ENCODE assay signal across 21 mouse cellular contexts in genomic region chr7:70069662-70070061, GRCm38 (mm10).
DNase-seq lines count a peak whose midpoint lies in the region; ATAC-seq and TF ChIP-seq lines count a peak whose summit lies in the region.
"Had no signal": no experiment of that assay in that cellular context is flagged by ENCODE, and none has a peak within 500 bp of the region (broad histone marks: within the 10 kb centered on the region; RNA-seq: fewer than 3 reads in every experiment).

No protein-coding gene starts in this region.

- no peak overlapping the region for H3K9ac ChIP-seq in midbrain, embryonic 11.5 days (ENCODE audit: low read length)
- no peak overlapping the region for H3K9ac ChIP-seq in midbrain, embryonic 16.5 days (ENCODE audit: low read depth, low read length)
- H3K9ac ChIP-seq in midbrain, postnatal 0 days (replicated peaks; ENCODE audit: low read length, poor library complexity, severe bottlenecking) = no peak overlapping the region
- H3K9ac ChIP-seq: limb, embryonic 15.5 days; liver, embryonic 15.5 days had no signal

- no peak overlapping the region for H3K27ac ChIP-seq in midbrain, embryonic 11.5 days (ENCODE audit: low read depth, low read length)
- no peak overlapping the region for H3K27ac ChIP-seq in midbrain, embryonic 16.5 days (ENCODE audit: low read length)
- H3K27ac ChIP-seq in midbrain, postnatal 0 days (ENCODE audit: low read depth, low read length) = no peak overlapping the region
- H3K27ac ChIP-seq: layer of hippocampus, adult 2 months; limb, embryonic 15.5 days; liver, embryonic 15.5 days had no signal

- no peak for TF ChIP-seq CTCF in midbrain, postnatal 0 days (IDR thresholded peaks at IDR 0.05)

- no peak overlapping the region for H3K4me2 ChIP-seq in midbrain, embryonic 11.5 days
- H3K4me2 ChIP-seq in midbrain, embryonic 16.5 days (ENCODE audit: low read length) = no peak overlapping the region
- H3K4me2 ChIP-seq in midbrain, postnatal 0 days (ENCODE audit: low read depth, low read length, poor library complexity, severe bottlenecking) = no peak overlapping the region
- H3K4me2 ChIP-seq: limb, embryonic 15.5 days; liver, embryonic 15.5 days had no signal

- H3K27me3 ChIP-seq in midbrain, embryonic 11.5 days (ENCODE audit: control insufficient read depth, insufficient read depth, low read length) = no peaks in the 10 kb centered on the region
- H3K27me3 ChIP-seq in midbrain, embryonic 16.5 days (ENCODE audit: control insufficient read depth, insufficient read depth, low read depth, low read length) = no peaks in the 10 kb centered on the region
- H3K27me3 ChIP-seq in midbrain, postnatal 0 days (ENCODE audit: insufficient read depth, low read length) = no peaks in the 10 kb centered on the region
- H3K27me3 ChIP-seq: limb, embryonic 15.5 days; liver, embryonic 15.5 days; Patski had no signal

- H3K36me3 ChIP-seq in midbrain, embryonic 11.5 days (ENCODE audit: control insufficient read depth, insufficient read depth, low read length) = no peaks in the 10 kb centered on the region
- no peaks in the 10 kb centered on the region for H3K36me3 ChIP-seq in midbrain, embryonic 16.5 days (ENCODE audit: control insufficient read depth, insufficient read depth, low read length)
- H3K36me3 ChIP-seq in midbrain, postnatal 0 days (ENCODE audit: insufficient read depth, low read length) = no peaks in the 10 kb centered on the region
- H3K36me3 ChIP-seq: limb, embryonic 15.5 days; liver, embryonic 15.5 days had no signal

- ATAC-seq in midbrain, embryonic 11.5 days (ENCODE audit: low FRiP score) = no peak
- ATAC-seq in midbrain, embryonic 16.5 days = no peak
- ATAC-seq in midbrain, postnatal 0 days (ENCODE audit: low FRiP score) = no peak
- ATAC-seq: CD4-positive, CD25-positive, alpha-beta regulatory T cell, adult 4 months; Patski had no signal

- peak; percentile 25 for DNase-seq in adrenal gland, postnatal 10 days
- no peak for DNase-seq in adrenal gland, postnatal 36 days
- DNase-seq in heart, postnatal 10 days = peak; percentile 29 to 35
- DNase-seq in heart, adult 18-20 months = no peak
- peak; percentile 81 for DNase-seq in midbrain, embryonic 11.5 days (ENCODE audit: low spot score, missing footprints)
- peak; percentile 6 for DNase-seq in midbrain, postnatal 0 days (ENCODE audit: low spot score)
- no peak for DNase-seq in gastrocnemius, adult 18-20 months (ENCODE audit: low spot score)
- DNase-seq: adrenal gland, postnatal 25 days; cerebellum, adult 2 months; gastrocnemius, postnatal 25 days; kidney, adult 2 months; kidney, postnatal 14 days; layer of hippocampus, postnatal 36 days; right cerebral cortex, adult 18-20 months; thymus, postnatal 14 days had no signal

- no peaks in the 10 kb centered on the region for H3K9me3 ChIP-seq in midbrain, embryonic 11.5 days (ENCODE audit: control insufficient read depth, low read length)
- no peaks in the 10 kb centered on the region for H3K9me3 ChIP-seq in midbrain, embryonic 16.5 days (replicated peaks; ENCODE audit: control insufficient read depth, low read length, poor library complexity, severe bottlenecking)
- no peaks in the 10 kb centered on the region for H3K9me3 ChIP-seq in midbrain, postnatal 0 days (ENCODE audit: low read length)
- H3K9me3 ChIP-seq: limb, embryonic 15.5 days; liver, embryonic 15.5 days had no signal

- 47% methylated on average over 1 of the region's 1 CpGs for WGBS in midbrain, embryonic 11.5 days
- WGBS in midbrain, embryonic 16.5 days = 33% methylated on average over 1 of the region's 1 CpGs
- 33% methylated on average over 1 of the region's 1 CpGs for WGBS in midbrain, postnatal 0 days

- H3K4me3 ChIP-seq in midbrain, embryonic 11.5 days (ENCODE audit: low read depth, low read length) = no peak overlapping the region
- no peak overlapping the region for H3K4me3 ChIP-seq in midbrain, embryonic 16.5 days (ENCODE audit: low read depth, low read length)
- no peak overlapping the region for H3K4me3 ChIP-seq in midbrain, postnatal 0 days (ENCODE audit: low read depth, low read length)
- H3K4me3 ChIP-seq: layer of hippocampus, adult 2 months; limb, embryonic 15.5 days; liver, embryonic 15.5 days had no signal

- H3K4me1 ChIP-seq in midbrain, embryonic 11.5 days (ENCODE audit: control insufficient read depth, insufficient read depth, low read length) = peaks cover 20% of the 10 kb centered on the region
- peaks cover 12% of the 10 kb centered on the region for H3K4me1 ChIP-seq in midbrain, embryonic 16.5 days (ENCODE audit: control insufficient read depth, insufficient read depth, low read length)
- H3K4me1 ChIP-seq in midbrain, postnatal 0 days (ENCODE audit: insufficient read depth, low read length) = 0 out of 2 replicates have a peak, but pooled peaks cover 3% of the 10 kb centered on the region
- H3K4me1 ChIP-seq: liver, embryonic 15.5 days had no signal

- intact Hi-C loops in heart, postnatal 10 days (cut with DNase I) = no loop called here

Comparison
In these comparisons a context has a peak if more than half of its experiments do, and no peak if none do; other contexts are left out.
1. DNase-seq: peak in adrenal gland, postnatal 10 days (single experiment), heart, postnatal 10 days (2 of 2), midbrain, embryonic 11.5 days (single experiment) and midbrain, postnatal 0 days (single experiment); none in adrenal gland, postnatal 36 days (0 of 2), heart, adult 18-20 months (0 of 2) and gastrocnemius, adult 18-20 months (single experiment).